Mouse (Mus musculus) brain, embryonic 14.5 days (tissue): ENCODE results near the gene Zfp704.

Source experiments
- CTCF ChIP-seq: fragments of 200-500 bp; IDR thresholded peaks from 2 replicates; pipeline ENCODE4 v1.5.1; 2012; ENCODE audit warnings: inconsistent platforms, mild to moderate bottlenecking, moderate library complexity, borderline replicate concordance; ENCODE audit not compliant: insufficient read depth, insufficient read length; ENCODE audit errors: extremely low read depth
- POLR2A ChIP-seq: fragments of 200-500 bp; IDR thresholded peaks from 2 replicates; pipeline ENCODE4 v1.6.1; 2012; ENCODE audit warnings: mild to moderate bottlenecking, inconsistent platforms, borderline replicate concordance; ENCODE audit not compliant: poor library complexity, insufficient read depth, insufficient read length, severe bottlenecking; ENCODE audit errors: extremely low read depth

- TF ChIP-seq CTCF (no peak), POLR2A (no peak)
These were observed 541 bp upstream of the Zfp704 start for GRCm38 (mm10) chr3:9610426-9610825.
